ENCODE assay signal across 11 mouse cellular contexts in genomic region chr3:121755152-121755551, GRCm38 (mm10). TPM values are rescaled to one million over a fixed set of nuclear protein-coding genes. Genes with fewer than 3 reads are reported as not detected.
A peak's percentile ranks its signal among the peaks of the same experiment; 100 is the strongest.
DNase-seq lines count a peak whose midpoint lies in the region; ATAC-seq and TF ChIP-seq lines count a peak whose summit lies in the region.
"Had no signal": no experiment of that assay in that cellular context is flagged by ENCODE, and none has a peak within 500 bp of the region (broad histone marks: within the 10 kb centered on the region; RNA-seq: fewer than 3 reads in every experiment).

No protein-coding gene starts in this region.

- H3K27me3 ChIP-seq in heart, postnatal 0 days (ENCODE audit: control insufficient read depth, insufficient read depth, low read length): no peaks in the 10 kb centered on the region
- no peaks in the 10 kb centered on the region for H3K27me3 ChIP-seq in neural tube, embryonic 14.5 days (ENCODE audit: control insufficient read depth, insufficient read depth, low read length)
- H3K27me3 ChIP-seq in neural tube, embryonic 15.5 days (replicated peaks): no peaks in the 10 kb centered on the region
- H3K27me3 ChIP-seq in embryonic facial prominence, embryonic 15.5 days: no peaks in the 10 kb centered on the region
- H3K27me3 ChIP-seq in midbrain, embryonic 15.5 days (replicated peaks): no peaks in the 10 kb centered on the region
- H3K27me3 ChIP-seq: heart, embryonic 15.5 days had no signal

- no peak for ATAC-seq in heart, postnatal 0 days (ENCODE audit: insufficient read depth, low read depth)
- ATAC-seq in neural tube, embryonic 14.5 days (ENCODE audit: low read depth): peak; percentile 17; the same call in 1 of the 2 replicates
- ATAC-seq in neural tube, embryonic 15.5 days (ENCODE audit: low FRiP score): no peak
- ATAC-seq in embryonic facial prominence, embryonic 15.5 days (ENCODE audit: insufficient number of reproducible peaks, low FRiP score, low TSS enrichment, low read depth): peak; percentile 60; the same call in 1 of the 2 replicates
- ATAC-seq in midbrain, embryonic 15.5 days (replicated peaks): 0 out of 2 replicates have a peak, but pooled peaks have one; percentile 42
- ATAC-seq in monocyte, adult 5-6 weeks (replicated peaks; ENCODE audit: insufficient number of reproducible peaks, low FRiP score, low TSS enrichment, poor library complexity, severe bottlenecking): no peak

- 12% methylated on average over 3 of the region's 3 CpGs for WGBS in heart, postnatal 0 days
- 28% methylated on average over 3 of the region's 3 CpGs for WGBS in neural tube, embryonic 14.5 days
- 23% methylated on average over 3 of the region's 3 CpGs for WGBS in neural tube, embryonic 15.5 days
- WGBS in embryonic facial prominence, embryonic 15.5 days: 19% methylated on average over 3 of the region's 3 CpGs
- WGBS in midbrain, embryonic 15.5 days: 24% methylated on average over 3 of the region's 3 CpGs

- no peak for TF ChIP-seq EP300 in heart, postnatal 0 days (IDR thresholded peaks at IDR 0.05; ENCODE audit: low read depth)

- DNase-seq in heart, postnatal 0 days (ENCODE audit: low spot score): peak; percentile 17
- no peak for DNase-seq in heart, adult 18-20 months
- DNase-seq in left cerebral cortex, adult 11 months (ENCODE audit: low spot score): no peak
- DNase-seq: cerebellum, adult 11 months; kidney, postnatal 25 days had no signal

- no peak for TF ChIP-seq CTCF in heart, postnatal 0 days (IDR thresholded peaks at IDR 0.05; ENCODE audit: low read depth)

- H3K27ac ChIP-seq in heart, postnatal 0 days (ENCODE audit: low read depth): no peak overlapping the region
- H3K27ac ChIP-seq in neural tube, embryonic 14.5 days (ENCODE audit: low read depth, low read length): no peak overlapping the region
- no peak overlapping the region for H3K27ac ChIP-seq in neural tube, embryonic 15.5 days (replicated peaks)
- no peak overlapping the region; the same call in 1 of the 2 replicates for H3K27ac ChIP-seq in embryonic facial prominence, embryonic 15.5 days (replicated peaks)
- H3K27ac ChIP-seq in midbrain, embryonic 15.5 days: no peak overlapping the region
- H3K27ac ChIP-seq: heart, embryonic 15.5 days had no signal

- H3K36me3 ChIP-seq in heart, postnatal 0 days (replicated peaks; ENCODE audit: control insufficient read depth, insufficient read depth, low read length): peaks cover 19% of the 10 kb centered on the region
- H3K36me3 ChIP-seq in neural tube, embryonic 14.5 days (ENCODE audit: control insufficient read depth, insufficient read depth, low read length): no peaks in the 10 kb centered on the region
- H3K36me3 ChIP-seq in neural tube, embryonic 15.5 days: 0 out of 2 replicates have a peak, but pooled peaks cover 6% of the 10 kb centered on the region
- 0 out of 2 replicates have a peak, but pooled peaks cover 9% of the 10 kb centered on the region for H3K36me3 ChIP-seq in embryonic facial prominence, embryonic 15.5 days
- peaks cover 3% of the 10 kb centered on the region; the same call in 1 of the 2 replicates for H3K36me3 ChIP-seq in midbrain, embryonic 15.5 days (replicated peaks)

- H3K9ac ChIP-seq in heart, postnatal 0 days (replicated peaks; ENCODE audit: low read depth, low read length): no peak overlapping the region
- no peak overlapping the region for H3K9ac ChIP-seq in neural tube, embryonic 14.5 days (replicated peaks; ENCODE audit: low read depth, low read length)
- H3K9ac ChIP-seq in neural tube, embryonic 15.5 days (replicated peaks): no peak overlapping the region
- H3K9ac ChIP-seq in embryonic facial prominence, embryonic 15.5 days: no peak overlapping the region
- no peak overlapping the region for H3K9ac ChIP-seq in midbrain, embryonic 15.5 days
- H3K9ac ChIP-seq: heart, embryonic 15.5 days had no signal

- H3K9me3 ChIP-seq in heart, postnatal 0 days (replicated peaks; ENCODE audit: control insufficient read depth, low read length): no peaks in the 10 kb centered on the region
- H3K9me3 ChIP-seq in neural tube, embryonic 14.5 days (ENCODE audit: control insufficient read depth, low read length): no peaks in the 10 kb centered on the region
- H3K9me3 ChIP-seq in neural tube, embryonic 15.5 days (replicated peaks): no peaks in the 10 kb centered on the region
- H3K9me3 ChIP-seq in embryonic facial prominence, embryonic 15.5 days (replicated peaks): no peaks in the 10 kb centered on the region
- no peaks in the 10 kb centered on the region for H3K9me3 ChIP-seq in midbrain, embryonic 15.5 days
- H3K9me3 ChIP-seq: heart, embryonic 15.5 days had no signal

- H3K4me1 ChIP-seq in heart, postnatal 0 days (ENCODE audit: control insufficient read depth, insufficient read depth): no peaks in the 10 kb centered on the region
- no peaks in the 10 kb centered on the region for H3K4me1 ChIP-seq in neural tube, embryonic 14.5 days (ENCODE audit: control insufficient read depth, insufficient read depth, low read length)
- no peaks in the 10 kb centered on the region for H3K4me1 ChIP-seq in neural tube, embryonic 15.5 days
- H3K4me1 ChIP-seq in embryonic facial prominence, embryonic 15.5 days: peaks cover 5% of the 10 kb centered on the region; the same call in 1 of the 2 replicates
- no peaks in the 10 kb centered on the region for H3K4me1 ChIP-seq in midbrain, embryonic 15.5 days

- no peak overlapping the region for H3K4me3 ChIP-seq in heart, postnatal 0 days (ENCODE audit: low read depth, low read length)
- no peak overlapping the region for H3K4me3 ChIP-seq in neural tube, embryonic 14.5 days (ENCODE audit: low read depth, low read length)
- H3K4me3 ChIP-seq in neural tube, embryonic 15.5 days (replicated peaks): no peak overlapping the region
- no peak overlapping the region for H3K4me3 ChIP-seq in embryonic facial prominence, embryonic 15.5 days (replicated peaks)
- no peak overlapping the region for H3K4me3 ChIP-seq in midbrain, embryonic 15.5 days
- H3K4me3 ChIP-seq: heart, embryonic 15.5 days had no signal

- H3K4me2 ChIP-seq in heart, postnatal 0 days (ENCODE audit: low read depth, low read length): no peak overlapping the region
- H3K4me2 ChIP-seq in neural tube, embryonic 14.5 days (ENCODE audit: low read depth, low read length): no peak overlapping the region
- no peak overlapping the region for H3K4me2 ChIP-seq in neural tube, embryonic 15.5 days
- no peak overlapping the region for H3K4me2 ChIP-seq in embryonic facial prominence, embryonic 15.5 days (replicated peaks)
- no peak overlapping the region for H3K4me2 ChIP-seq in midbrain, embryonic 15.5 days
- H3K4me2 ChIP-seq: heart, embryonic 15.5 days had no signal

RNA-seq across cellular contexts. Expression of gene F3, which starts 31.8 kb away (rescaled TPM):
- 5.2 and 10.8 TPM in 2 replicates for total RNA-seq in heart, postnatal 0 days (2014; rRNA removed; ENCODE audit: low replicate concordance)
- 13.7 and 14.6 TPM in 2 replicates for polyA plus RNA-seq in heart, postnatal 0 days (2015; fragmentation: Nextera tagmentation; extraction: Ambion mirVana)
- 10 to 100 TPM; 19.7 to 24.8 TPM for total RNA-seq in heart, adult 18-20 months (2021)
- 7.1 and 7.8 TPM in 2 replicates for polyA plus RNA-seq in neural tube, embryonic 14.5 days (2014; fragmentation: Nextera tagmentation; extraction: Ambion mirVana)
- 7.7 and 9.3 TPM in 2 replicates for polyA plus RNA-seq in neural tube, embryonic 15.5 days (2015; fragmentation: Nextera tagmentation; extraction: Ambion mirVana)
- 27.8 and 49.3 TPM in 2 replicates for polyA plus RNA-seq in embryonic facial prominence, embryonic 15.5 days (2015; fragmentation: Nextera tagmentation; extraction: Ambion mirVana)
- polyA plus RNA-seq in midbrain, embryonic 15.5 days (2015; fragmentation: Nextera tagmentation; extraction: Ambion mirVana): 7.3 and 9.1 TPM in 2 replicates
- not detected in 3 replicates for total RNA-seq in monocyte, adult 5-6 weeks (2017)

RNA-seq across cellular contexts. Expression of gene Abcd3, which starts 60.0 kb away (rescaled TPM):
- total RNA-seq in heart, postnatal 0 days (2014; rRNA removed; ENCODE audit: low replicate concordance): 32.0 and 43.5 TPM in 2 replicates
- 61.2 and 65.9 TPM in 2 replicates for polyA plus RNA-seq in heart, postnatal 0 days (2015; fragmentation: Nextera tagmentation; extraction: Ambion mirVana)
- 10 to 100 TPM; 78.1 to 93.1 TPM for total RNA-seq in heart, adult 18-20 months (2021)
- 87.4 and 88.0 TPM in 2 replicates for polyA plus RNA-seq in neural tube, embryonic 14.5 days (2014; fragmentation: Nextera tagmentation; extraction: Ambion mirVana)
- 71.2 and 74.4 TPM in 2 replicates for polyA plus RNA-seq in neural tube, embryonic 15.5 days (2015; fragmentation: Nextera tagmentation; extraction: Ambion mirVana)
- 58.6 and 62.6 TPM in 2 replicates for polyA plus RNA-seq in embryonic facial prominence, embryonic 15.5 days (2015; fragmentation: Nextera tagmentation; extraction: Ambion mirVana)
- 65.6 and 70.8 TPM in 2 replicates for polyA plus RNA-seq in midbrain, embryonic 15.5 days (2015; fragmentation: Nextera tagmentation; extraction: Ambion mirVana)
- total RNA-seq in monocyte, adult 5-6 weeks (2017): 9.3 to 16.1 TPM (median 15.6 TPM) in 3 replicates

Comparison
In these comparisons a context has a peak if more than half of its experiments do, and no peak if none do; other contexts are left out.
1. ATAC-seq: peak in neural tube, embryonic 14.5 days (single experiment), embryonic facial prominence, embryonic 15.5 days (single experiment) and midbrain, embryonic 15.5 days (single experiment); none in heart, postnatal 0 days (single experiment), neural tube, embryonic 15.5 days (single experiment) and monocyte, adult 5-6 weeks (single experiment).